Mouse (Mus musculus) ES-E14 (cell line): ENCODE results near the gene Actl7a. TPM values are rescaled to one million over a fixed set of nuclear protein-coding genes. Genes with fewer than 3 reads are reported as not detected.

Experiments
- DNase-seq: peaks from one replicate; pipeline ENCODE4 v3.0.0-alpha.2; 2013; ENCODE audit warnings: low read depth, low spot score
- H3K27ac ChIP-seq: 2 replicates; pipeline ENCODE4 v1.5.1; 2012; ENCODE audit warnings: low read depth, mild to moderate bottlenecking, low read length, moderate library complexity, mixed read lengths; ENCODE audit not compliant: poor library complexity, insufficient read depth, severe bottlenecking
- H3K36me3 ChIP-seq: 2 replicates; pipeline ENCODE4 v1.6.1; 2012; ENCODE audit warnings: mild to moderate bottlenecking, low read length, moderate library complexity, mixed read lengths; ENCODE audit not compliant: control insufficient read depth, poor library complexity, insufficient read depth, severe bottlenecking
- H3K4me1 ChIP-seq, 2 experiments: fragments of 150-350 bp in 1 of 2; sonication (generic) in 1 of 2; 2 replicates each; pipeline ENCODE4 v1.6.1; 2012; ENCODE audit warnings: low read length in 2 of 2, mild to moderate bottlenecking in 1 of 2, mixed read lengths in 1 of 2; ENCODE audit not compliant: control insufficient read depth in 2 of 2, insufficient read depth in 2 of 2, poor library complexity in 1 of 2
- H3K4me3 ChIP-seq, 2 experiments: fragments of 150-350 bp in 1 of 2; sonication (generic) in 1 of 2; 2 replicates each; pipeline ENCODE4 v1.5.1; 2012; ENCODE audit warnings: low read length in 2 of 2, low read depth in 1 of 2, mild to moderate bottlenecking in 1 of 2, mixed read lengths in 1 of 2; ENCODE audit not compliant: insufficient read depth in 1 of 2, poor library complexity in 1 of 2, severe bottlenecking in 1 of 2
- H3K9ac ChIP-seq: 2 replicates; pipeline ENCODE4 v1.6.1; 2012; ENCODE audit warnings: low read depth, mild to moderate bottlenecking, low read length, mixed read lengths; ENCODE audit not compliant: poor library complexity, insufficient read depth, severe bottlenecking
- H3K9me3 ChIP-seq: fragments of 150-350 bp; sonication (generic); 2 replicates; pipeline ENCODE4 v1.6.1; 2012; ENCODE audit warnings: low read depth, mild to moderate bottlenecking, low read length; ENCODE audit not compliant: control insufficient read depth, insufficient read depth
- CHD2 ChIP-seq: IDR thresholded peaks from 2 replicates; pipeline ENCODE4 v1.6.1; 2014; ENCODE audit warnings: mild to moderate bottlenecking, low read depth, low read length, inconsistent platforms
- HCFC1 ChIP-seq: IDR thresholded peaks from 2 replicates; pipeline ENCODE4 v1.6.1; 2012; ENCODE audit warnings: low read length, inconsistent platforms, borderline replicate concordance; ENCODE audit not compliant: insufficient read depth
- MAFK ChIP-seq: IDR thresholded peaks from 2 replicates; pipeline ENCODE4 v1.6.1; 2014; ENCODE audit warnings: mild to moderate bottlenecking, low read depth, low read length, inconsistent platforms; ENCODE audit not compliant: insufficient read depth
- ZC3H11A ChIP-seq: IDR thresholded peaks from 2 replicates; pipeline ENCODE4 v1.6.1; 2012; ENCODE audit warnings: low read depth, mild to moderate bottlenecking, inconsistent platforms, low read length, borderline replicate concordance
- ZNF384 ChIP-seq: IDR thresholded peaks from 2 replicates; pipeline ENCODE4 v1.6.1; 2012; ENCODE audit warnings: low read depth, low read length, inconsistent platforms
- in situ Hi-C, 2 experiments: fragments of 600-800 bp; cut with MboI; formaldehyde crosslinking; loops; one replicate each; pipeline ENCODE4 v1.15.1; 2025; ENCODE audit warnings: low sequenced_read_pairs in 2 of 2, inconsistent platforms in 1 of 2; ENCODE audit not compliant: unreplicated experiment in 2 of 2
- total RNA-seq: library from RNA; depleted of rRNA; stranded (reverse); fragments of 300-350 nt; gene quantifications from 2 replicates; pipeline ENCODE4 v1.2.3, GENCODE M21; 2012; rRNA removed

Gene Actl7a
- 0.62 and 0.63 TPM in 2 replicates for total RNA-seq

DNA sequence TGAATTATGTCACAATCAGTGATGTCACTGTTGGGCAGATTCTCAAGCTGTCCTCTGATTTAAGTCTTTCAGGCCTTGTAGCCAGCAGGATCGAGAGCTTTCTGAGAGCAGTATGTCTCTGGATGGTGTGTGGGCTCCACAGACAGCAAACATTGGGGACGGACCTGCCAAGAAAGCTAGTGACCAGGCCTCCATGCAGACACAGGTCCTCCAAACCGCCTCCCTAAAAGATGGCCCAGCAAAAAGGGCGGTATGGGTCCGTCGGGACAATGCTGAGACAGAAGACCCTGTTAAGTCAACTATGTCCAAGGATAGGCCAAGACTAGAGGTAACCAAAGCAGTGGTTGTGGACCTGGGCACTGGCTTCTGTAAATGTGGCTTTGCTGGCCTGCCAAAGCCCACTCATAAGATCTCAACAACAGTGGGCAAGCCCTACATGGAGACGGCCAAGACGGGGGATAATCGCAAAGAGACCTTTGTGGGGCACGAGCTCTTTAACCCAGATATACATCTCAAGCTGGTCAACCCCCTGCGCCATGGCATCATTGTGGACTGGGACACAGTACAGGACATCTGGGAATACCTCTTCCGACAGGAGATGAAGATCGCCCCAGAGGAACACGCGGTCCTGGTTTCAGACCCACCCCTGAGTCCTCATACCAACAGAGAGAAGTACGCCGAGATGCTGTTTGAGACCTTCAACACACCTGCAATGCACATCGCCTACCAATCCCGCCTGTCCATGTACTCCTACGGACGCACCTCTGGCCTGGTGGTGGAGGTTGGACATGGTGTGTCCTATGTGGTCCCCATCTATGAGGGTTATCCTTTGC is at the start of gene Actl7a:
Actl7a (plus strand) TSS at position 51 of the 833 bp plus-strand sequence.
- Histone ChIP-seq H3K9me3 (no peaks in the 10 kb centered on the region), H3K27ac (no peak within 1 kb of the TSS), H3K4me1 (peaks cover 0 to 3% of the 10 kb centered on the region in 2 experiments; a peak in 1 of 4 replicates), H3K9ac (no peak within 1 kb of the TSS), H3K36me3 (peaks cover 12% of the 10 kb centered on the region; the same call in 1 of the 2 replicates), H3K4me3 (no peak within 1 kb of the TSS)
- in situ Hi-C loops, result no loop called here
- no peak for DNase-seq
- no peak for TF ChIP-seq HCFC1
- no peak for TF ChIP-seq MAFK
- no peak for TF ChIP-seq ZC3H11A
- no peak for TF ChIP-seq CHD2
- TF ChIP-seq ZNF384, result no peak

DNA sequence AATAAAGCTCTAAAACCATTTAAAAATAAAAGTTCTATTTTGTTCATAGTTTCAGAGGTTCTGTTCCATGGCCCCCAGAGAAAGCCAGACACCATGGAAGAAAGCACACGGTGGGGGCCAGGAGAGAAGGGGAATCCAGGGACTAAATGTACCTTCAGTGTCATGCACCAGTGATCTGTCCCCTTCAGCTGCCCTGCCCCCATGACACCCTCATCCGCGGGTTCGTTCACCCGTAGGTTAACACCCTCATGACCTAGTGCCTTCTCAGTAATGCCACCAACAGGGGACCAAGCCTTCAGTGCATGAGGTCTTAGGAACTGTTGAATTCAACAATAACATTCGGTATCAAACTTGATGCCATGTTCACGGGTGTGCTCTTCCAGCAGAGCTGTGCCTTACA is 46.8 kb upstream of the Actl7a start:
- Histone ChIP-seq H3K4me3 (no peak overlapping the region), H3K36me3 (no peaks in the 10 kb centered on the region), H3K9ac (no peak overlapping the region), H3K27ac (no peak overlapping the region), H3K9me3 (no peaks in the 10 kb centered on the region), H3K4me1 (no peaks in the 10 kb centered on the region)
- in situ Hi-C loops, result no loop called here
- no peak for DNase-seq
- TF ChIP-seq ZNF384 (no peak), ZC3H11A (no peak), CHD2 (no peak), MAFK (no peak), HCFC1 (no peak)

DNA sequence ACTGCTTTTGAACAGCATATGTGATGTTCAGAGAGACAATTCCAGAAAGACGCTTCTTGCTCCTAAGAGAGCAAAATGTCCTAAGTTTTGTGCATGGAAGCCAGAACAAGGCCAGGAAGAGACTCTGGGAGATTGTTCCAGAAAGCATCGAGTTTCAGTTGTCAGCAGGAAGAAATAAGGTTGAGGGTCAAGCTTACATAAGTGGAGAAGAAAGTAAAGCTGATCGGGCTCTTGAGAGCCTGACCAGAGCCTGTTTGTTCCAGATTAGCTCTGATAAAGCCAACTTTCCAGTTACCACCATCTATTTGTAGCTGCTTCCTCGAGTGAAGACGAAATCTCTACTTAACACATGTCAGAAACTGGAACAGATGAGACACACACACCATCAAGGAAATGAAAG is 44.5 kb upstream of the Actl7a start:
- H3K4me1 ChIP-seq, result no peaks in the 10 kb centered on the region
- in situ Hi-C loops, result no loop called here

DNA sequence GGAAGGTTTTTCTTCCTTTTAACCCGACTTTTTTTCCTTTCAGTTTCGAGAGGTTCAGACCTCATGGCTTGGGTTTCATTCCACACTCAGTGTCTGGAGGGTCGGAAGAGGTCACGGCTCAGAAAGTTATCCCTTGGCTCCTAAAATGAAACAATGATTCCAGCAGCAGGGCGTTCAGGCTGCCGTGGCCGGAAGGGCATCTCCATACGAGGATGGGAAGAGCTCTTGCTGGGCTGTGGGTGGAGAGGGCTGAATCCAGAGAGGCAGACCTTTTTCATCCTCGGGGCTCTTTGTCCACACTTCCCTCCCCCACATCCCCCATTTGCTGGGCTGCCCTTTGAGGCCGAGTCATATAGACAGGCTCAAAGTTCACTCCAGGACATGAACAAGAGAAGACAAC is 41.0 kb upstream of the Actl7a start:
- Histone ChIP-seq H3K27ac (no peak overlapping the region), H3K4me3 (no peak overlapping the region), H3K9ac (no peak overlapping the region), H3K4me1 (no peaks in the 10 kb centered on the region), H3K36me3 (no peaks in the 10 kb centered on the region), H3K9me3 (no peaks in the 10 kb centered on the region)
- in situ Hi-C loops, result no loop called here
- no peak for DNase-seq
- no peak for TF ChIP-seq HCFC1
- TF ChIP-seq CHD2, result no peak

More for the DNA sequence above, 44.5 kb upstream of the Actl7a start:
- Histone ChIP-seq H3K4me3 (no peak overlapping the region), H3K9me3 (no peaks in the 10 kb centered on the region), H3K27ac (no peak overlapping the region), H3K36me3 (no peaks in the 10 kb centered on the region), H3K9ac (no peak overlapping the region)
- DNase-seq, result no peak
- TF ChIP-seq HCFC1 (no peak), ZC3H11A (no peak), MAFK (no peak), ZNF384 (no peak), CHD2 (no peak)

DNA sequence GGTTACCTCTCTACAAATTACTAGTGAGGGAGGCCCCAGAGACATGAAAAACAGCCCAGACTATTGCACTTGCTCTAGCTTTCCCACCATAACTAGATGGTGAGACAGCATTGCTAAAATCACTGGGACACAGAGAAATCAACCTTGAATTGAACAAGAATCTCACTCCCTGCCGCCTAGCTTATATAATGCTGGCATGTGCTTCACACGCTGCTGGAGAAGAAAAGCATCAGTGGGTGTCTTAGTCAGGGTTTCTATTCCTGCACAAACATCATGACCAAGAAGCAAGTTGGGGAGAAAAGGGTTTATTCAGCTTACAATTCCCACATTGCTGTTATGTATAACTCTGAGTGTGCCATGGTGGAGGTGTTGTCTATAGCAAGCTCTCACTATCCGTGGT is 30.1 kb upstream of the Actl7a start:
- Histone ChIP-seq H3K27ac (no peak overlapping the region), H3K36me3 (no peaks in the 10 kb centered on the region), H3K4me1 (peaks cover 0 to 8% of the 10 kb centered on the region in 2 experiments; a peak in 2 of 4 replicates), H3K4me3 (no peak overlapping the region), H3K9me3 (no peaks in the 10 kb centered on the region), H3K9ac (no peak overlapping the region)
- in situ Hi-C loops, result no loop called here
- TF ChIP-seq ZNF384 (no peak), MAFK (no peak), HCFC1 (no peak), CHD2 (no peak), ZC3H11A (no peak)
- DNase-seq, result no peak
